Mouse (Mus musculus): Measurements from ENCODE around the gene Pramel6.
"Not testable (repeated sequence)": the region's sequence is repeated elsewhere in the genome, so short reads cannot be mapped to it uniquely, and the experiment has no call there.

Gene Pramel6

DNA sequence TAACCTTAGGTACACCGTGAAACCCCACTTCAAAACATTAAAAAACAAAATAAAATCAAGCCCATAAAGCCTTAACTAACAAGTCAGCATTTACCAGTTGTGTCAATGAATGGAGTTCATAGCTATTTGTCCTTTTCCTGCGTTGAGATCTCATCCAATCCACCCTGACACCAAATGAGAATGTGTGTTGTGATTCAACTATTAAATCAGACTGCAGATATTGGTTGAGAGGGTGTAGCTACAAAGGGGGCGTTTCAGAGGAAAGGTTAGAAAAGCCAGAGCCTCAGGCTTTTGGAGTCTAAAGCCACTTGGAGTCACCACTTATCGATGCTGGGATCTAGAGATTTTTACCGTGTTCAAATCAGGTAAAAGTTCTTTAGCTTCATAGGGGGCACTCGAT lies at the start of gene Pramel6:
Gene Pramel6, plus strand, starts transcription at position 301 of the 400 bp plus-strand sequence.
- DNase-seq = no peak

DNA sequence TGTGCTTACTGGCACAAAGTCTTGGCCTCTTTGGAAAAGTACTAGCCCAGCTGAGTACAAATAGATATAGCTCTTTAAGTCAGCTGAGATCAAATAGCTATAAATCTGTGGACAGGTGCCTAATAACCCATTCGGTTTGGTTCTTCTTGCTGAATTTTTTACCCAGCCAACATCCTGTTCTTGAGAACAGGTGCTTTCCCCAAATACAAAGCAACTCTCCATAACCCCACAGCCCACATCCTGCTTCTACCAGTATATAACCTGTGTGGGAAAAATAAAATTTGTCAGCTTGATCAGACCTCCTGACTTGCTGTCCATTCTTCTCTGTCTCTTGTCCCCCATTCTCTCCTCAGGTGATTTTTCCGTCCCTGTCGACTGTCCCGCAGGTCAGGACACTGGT lies 44.6 kb upstream of the Pramel6 start:
- no peak for DNase-seq

DNA sequence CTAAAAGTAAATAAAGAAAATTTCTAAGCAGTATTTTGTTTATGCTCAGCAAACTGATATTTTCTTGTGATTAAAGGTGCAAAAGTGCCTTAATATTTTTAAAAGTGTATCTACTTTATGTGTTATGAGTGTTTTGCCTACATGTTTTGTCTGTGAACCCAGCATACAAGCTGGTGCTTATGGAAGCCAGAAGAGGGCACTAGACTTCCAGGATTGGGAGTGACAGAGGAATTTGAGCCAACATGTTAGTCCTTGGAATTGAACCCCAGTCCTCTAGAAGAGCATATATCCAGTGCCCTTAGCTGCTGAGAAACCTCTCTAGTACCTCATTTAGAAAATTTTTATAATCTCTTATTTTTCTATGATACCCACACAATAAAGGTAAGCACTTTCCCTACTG lies 26.2 kb upstream of the Pramel6 start:
- DNase-seq = no peak

DNA sequence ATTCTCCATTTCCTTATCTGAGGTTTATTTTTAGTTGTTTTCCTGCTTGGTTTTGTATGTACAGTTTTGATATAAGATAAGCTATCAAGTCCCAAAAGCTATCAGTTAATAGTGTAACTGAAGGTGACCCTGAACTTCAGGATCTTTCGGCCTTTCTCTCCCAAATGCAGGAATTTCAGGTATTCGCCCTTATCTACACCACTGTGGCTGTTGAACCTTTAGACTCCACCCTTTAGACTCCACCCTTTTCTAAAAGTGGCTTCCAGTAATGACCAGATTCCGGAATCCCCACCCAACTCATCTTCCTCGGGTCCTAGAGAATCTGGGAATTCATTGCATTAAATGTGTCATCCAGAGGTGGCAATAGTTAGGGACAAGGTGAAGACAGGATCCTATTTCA lies 25.2 kb upstream of the Pramel6 start:
- no peak for DNase-seq

DNA sequence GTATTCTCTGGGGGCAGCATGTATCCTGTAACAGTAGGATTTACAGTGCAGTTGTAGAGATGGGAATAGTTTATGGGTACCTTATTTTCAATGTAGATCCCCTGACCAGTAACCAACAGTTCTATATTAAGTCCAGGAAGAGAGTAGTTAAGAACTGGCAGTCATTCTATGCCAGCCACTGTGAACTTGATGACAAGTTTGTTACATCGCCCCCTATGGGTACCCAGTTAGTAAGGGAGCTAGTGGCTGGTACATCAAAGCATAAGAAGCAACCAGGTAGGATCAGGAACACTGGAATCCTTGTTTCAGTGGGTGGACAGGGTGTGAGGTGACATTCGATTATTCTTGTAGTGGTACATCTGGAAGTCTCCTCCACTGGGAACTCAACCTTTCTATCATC lies 24.1 kb upstream of the Pramel6 start:
- no peak for DNase-seq

DNA sequence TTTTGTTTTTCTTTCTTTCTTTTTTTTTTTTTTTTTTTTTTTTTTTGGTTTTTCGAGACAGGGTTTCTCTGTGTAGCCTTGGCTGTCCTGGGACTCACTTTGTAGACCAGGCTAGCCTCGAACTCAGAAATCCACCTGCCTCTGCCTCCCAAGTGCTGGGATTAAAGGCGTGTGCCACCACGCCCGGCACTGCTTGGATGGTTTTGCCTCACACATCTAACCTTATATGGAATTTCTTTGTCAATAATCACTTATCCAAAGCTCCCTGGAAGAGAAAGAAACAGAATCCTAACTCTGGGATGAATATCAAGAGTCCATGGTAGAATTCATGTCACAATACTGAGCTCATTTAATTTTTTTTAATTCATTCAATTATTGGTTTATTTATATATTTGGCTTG lies 9.4 kb upstream of the Pramel6 start, which contains the start of gene Pramel7:
Gene Pramel7, minus strand, starts transcription at position 101 of the 400 bp plus-strand sequence.
- not testable (repeated sequence) for DNase-seq

DNA sequence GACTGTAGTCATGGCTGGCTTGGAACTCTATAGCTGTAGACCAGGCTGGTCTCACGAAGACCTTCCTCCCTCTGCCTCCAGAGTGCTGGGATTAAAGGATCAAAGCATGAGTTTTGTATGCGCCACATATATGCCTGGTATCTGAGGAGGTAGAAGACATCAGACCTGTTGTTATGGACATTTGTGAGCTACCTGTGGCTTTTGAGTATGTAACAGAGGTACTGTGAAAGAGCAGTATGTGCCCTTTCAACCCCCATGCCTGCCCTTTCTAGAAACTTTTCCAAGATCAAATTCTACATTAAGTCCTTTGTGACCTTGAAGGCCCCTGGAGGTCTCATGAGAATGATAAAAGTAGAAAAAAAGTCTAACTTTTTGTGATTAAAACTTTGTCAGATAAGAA lies 8.7 kb downstream of the Pramel6 start:
- no peak for DNase-seq

DNA sequence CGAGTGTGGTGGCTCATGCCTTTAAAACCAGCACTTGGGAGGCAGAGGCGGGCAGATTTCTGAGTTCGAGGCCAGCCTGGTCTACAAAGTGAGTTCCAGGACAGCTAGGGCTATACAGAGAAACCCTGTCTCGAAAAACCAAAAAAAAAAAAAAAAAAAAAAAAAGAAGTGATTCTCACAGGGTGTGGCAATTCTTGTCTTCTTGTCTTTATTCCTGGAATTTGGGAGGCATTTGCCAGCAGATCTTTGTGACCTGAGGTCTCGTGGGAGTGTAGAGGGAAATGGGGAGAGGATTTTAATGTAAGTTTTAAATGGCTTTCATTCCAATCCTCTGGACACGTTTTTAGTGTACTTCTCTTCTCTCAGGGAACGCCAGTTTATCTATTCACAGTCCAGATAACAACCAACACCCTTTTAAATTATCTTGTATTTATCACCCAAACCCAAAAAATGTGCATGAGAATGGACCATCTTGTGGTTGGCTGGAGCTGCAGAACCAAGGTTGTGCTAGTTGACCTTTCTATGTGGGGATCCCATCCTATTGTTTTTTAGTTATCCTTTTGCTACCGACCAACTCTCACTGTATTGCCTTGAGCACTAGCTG lies 9.2 kb downstream of the Pramel6 start:
- DNase-seq = no peak

DNA sequence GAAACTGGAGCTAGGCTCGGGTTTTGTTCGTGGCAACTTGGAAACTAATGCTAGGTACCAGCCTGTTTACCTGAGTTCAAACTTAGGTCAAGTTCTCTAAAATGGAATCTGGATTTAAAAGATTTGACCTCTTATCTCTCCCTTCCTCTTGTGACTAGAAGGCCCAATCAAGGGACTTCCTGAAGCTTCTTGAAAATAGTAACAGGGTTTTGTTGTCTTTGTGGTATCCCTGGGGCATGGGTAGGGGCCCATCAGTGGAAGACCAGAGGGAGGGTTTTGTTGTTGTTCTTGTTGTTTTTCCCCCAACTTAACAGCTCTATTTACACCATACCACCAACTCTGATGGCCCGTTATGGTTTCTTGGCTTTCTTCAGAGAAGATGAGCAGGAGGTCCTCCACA lies 10.2 kb downstream of the Pramel6 start:
- no peak for DNase-seq

DNA sequence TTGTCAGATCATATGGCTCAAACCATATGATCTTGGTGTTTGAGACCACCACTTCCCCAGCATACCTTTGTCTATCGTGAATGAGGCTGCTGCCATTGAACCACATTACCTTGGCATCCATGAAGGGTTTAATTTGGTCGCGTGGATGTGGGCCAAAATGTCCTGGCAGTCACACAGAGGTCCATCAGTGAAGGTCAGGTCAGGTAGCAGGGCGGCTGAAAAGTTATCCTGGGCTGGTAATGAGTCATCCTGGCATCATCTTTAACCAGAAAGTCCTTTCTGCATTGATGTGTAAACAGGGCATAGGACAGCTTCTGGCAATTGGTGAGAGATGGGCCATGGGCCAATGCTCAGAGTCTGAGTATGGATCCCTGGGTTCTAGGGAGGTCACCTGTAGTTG lies 14.3 kb downstream of the Pramel6 start:
- DNase-seq = no peak

DNA sequence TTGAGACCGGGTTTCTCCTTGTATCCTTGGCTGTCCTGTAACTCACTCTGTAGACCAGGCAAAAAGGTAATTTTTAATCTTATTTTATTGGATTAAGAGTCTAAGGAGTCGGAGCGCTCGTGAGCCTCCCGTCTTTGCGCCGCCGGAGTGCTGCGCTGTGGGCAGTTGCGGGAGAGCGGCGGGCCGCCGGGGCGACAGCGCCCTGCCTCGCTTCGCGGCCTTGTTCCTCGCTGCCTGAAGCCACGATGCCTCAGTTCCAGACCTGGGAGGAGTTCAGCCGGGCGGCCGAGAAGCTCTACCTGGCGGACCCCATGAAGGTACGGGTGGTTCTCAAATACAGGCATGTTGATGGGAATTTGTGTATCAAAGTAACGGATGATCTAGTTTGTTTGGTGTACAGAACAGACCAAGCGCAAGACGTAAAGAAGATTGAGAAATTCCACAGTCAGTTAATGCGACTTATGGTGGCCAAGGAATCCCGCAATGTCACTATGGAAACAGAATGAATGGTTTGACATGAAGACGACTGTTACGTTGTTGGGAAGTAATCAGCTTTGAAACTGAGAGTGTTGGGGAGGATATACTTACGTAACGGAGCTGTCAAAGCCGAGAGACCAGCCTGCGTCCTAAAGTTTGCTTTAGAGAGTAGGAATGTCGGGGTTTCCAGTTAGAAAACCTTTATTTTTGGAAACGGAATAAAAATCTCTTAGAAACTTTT lies 19.7 kb downstream of the Pramel6 start:
- peak; percentile 15 for DNase-seq

DNA sequence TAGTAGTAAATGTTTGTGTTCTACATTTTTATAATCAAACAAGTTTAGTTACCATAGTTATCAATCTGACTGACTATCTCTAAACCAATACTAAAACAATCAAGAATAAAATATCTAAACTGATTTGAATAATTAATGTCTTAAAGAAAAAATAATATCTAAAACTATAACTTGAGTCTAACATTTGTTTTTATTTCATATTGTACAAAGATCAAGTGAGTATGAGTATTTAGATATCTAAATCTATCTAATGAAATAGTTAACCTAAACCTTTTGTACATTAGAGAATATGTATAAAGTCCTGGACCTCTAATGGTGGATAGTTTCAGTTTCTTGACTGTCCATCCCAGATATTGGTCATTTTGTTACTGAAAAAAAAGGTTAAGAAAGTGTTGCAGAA lies 25.1 kb downstream of the Pramel6 start, which contains the start of gene Olfr153:
Gene Olfr153, plus strand, starts transcription at position 301 of the 400 bp plus-strand sequence.
- no peak for DNase-seq

DNA sequence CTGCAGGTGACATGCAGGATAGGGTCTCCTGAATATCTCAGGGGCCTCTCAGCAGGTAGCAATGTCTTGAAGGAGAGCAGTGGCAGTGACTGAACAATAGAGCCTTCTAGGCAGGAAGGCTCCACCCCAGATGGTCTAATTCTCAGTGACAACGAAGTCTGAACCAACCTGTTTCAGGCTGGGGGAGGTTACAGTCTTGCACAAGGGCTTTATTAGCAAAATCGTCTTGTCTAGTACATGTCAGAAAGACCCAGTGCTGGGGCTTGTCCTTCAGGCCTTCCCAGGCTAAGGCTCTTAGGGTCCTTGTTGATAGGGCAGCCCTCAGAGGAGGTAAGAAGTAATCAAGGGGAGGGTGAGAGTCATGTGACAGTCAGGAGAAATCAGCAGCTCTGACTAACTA lies 28.5 kb downstream of the Pramel6 start:
- no peak for DNase-seq

DNA sequence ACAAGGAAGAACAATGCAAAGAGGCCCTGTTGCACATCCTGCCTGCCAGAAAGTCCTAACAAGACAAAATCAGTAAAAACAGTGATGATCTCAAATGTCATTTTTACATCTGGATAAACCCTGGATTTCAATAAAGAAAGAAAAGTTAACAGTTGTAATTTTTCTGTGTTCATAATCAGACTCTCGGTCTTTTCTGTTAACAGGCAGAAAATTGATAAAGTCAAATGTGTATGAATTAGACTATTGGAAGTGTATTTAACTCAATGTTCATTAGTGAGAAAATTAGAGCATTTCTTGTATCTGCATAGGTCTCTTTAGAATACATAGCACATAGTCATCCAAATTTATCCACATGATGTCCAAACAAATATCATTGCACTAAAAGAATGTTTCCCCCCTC lies 39.1 kb downstream of the Pramel6 start, which contains the start of gene Olfr1128:
Gene Olfr1128, minus strand, starts transcription at position 101 of the 400 bp plus-strand sequence.
- no peak for DNase-seq
